Mouse (Mus musculus) forebrain, embryonic 16.5 days (tissue): ENCODE data around the gene Cbwd1. TPM values are rescaled to one million over a fixed set of nuclear protein-coding genes. Genes with fewer than 3 reads are reported as not detected.

Experiments used
- ATAC-seq: fragments of 200-750 bp; cut with Nextera tagmentation; 2 replicates; pipeline ENCODE4 v1.8.0; 2017; ENCODE audit warnings: mild to moderate bottlenecking, moderate library complexity
- H3K27ac ChIP-seq: fragments of 300-500 bp; sonication (generic); 2 replicates; pipeline ENCODE4 v1.5.1; 2014; ENCODE audit warnings: low read length, control low read depth
- H3K27me3 ChIP-seq: fragments of 300-500 bp; sonication (generic); replicated peaks from 2 replicates; pipeline ENCODE4 v1.6.1; 2014; ENCODE audit warnings: low read length; ENCODE audit not compliant: control insufficient read depth, insufficient read depth
- H3K36me3 ChIP-seq: fragments of 300-500 bp; sonication (generic); 2 replicates; pipeline ENCODE4 v1.6.1; 2014; ENCODE audit not compliant: control insufficient read depth, insufficient read depth
- H3K4me1 ChIP-seq: fragments of 300-500 bp; sonication (generic); replicated peaks from 2 replicates; pipeline ENCODE4 v1.6.1; 2014; ENCODE audit warnings: low read length; ENCODE audit not compliant: control insufficient read depth, insufficient read depth
- H3K4me2 ChIP-seq: fragments of 300-500 bp; sonication (generic); 2 replicates; pipeline ENCODE4 v1.6.1; 2014; ENCODE audit warnings: mild to moderate bottlenecking, low read length, control low read depth
- H3K4me3 ChIP-seq: fragments of 300-500 bp; sonication (generic); replicated peaks from 2 replicates; pipeline ENCODE4 v1.5.1; 2014; ENCODE audit warnings: mild to moderate bottlenecking, low read length, control low read depth
- H3K9ac ChIP-seq: fragments of 300-500 bp; sonication (generic); replicated peaks from 2 replicates; pipeline ENCODE4 v1.6.1; 2014; ENCODE audit warnings: low read depth, low read length, control low read depth
- H3K9me3 ChIP-seq: fragments of 300-500 bp; sonication (generic); 2 replicates; pipeline ENCODE4 v1.6.1; 2016; ENCODE audit warnings: low read length; ENCODE audit not compliant: control insufficient read depth
- WGBS: fragments of 180-500 bp; shearing (Covaris S2); extraction: QIAGEN DNeasy Blood & Tissue Kit; methylation state at CpG from one replicate; pipeline ENCODE4 v1.1.7; 2014; 5-methylcytosine and 5-hydroxymethylcytosine counted together
- polyA plus RNA-seq: library from polyadenylated mRNA; unstranded; fragments of >200 nt; fragmentation: Nextera tagmentation; extraction: Ambion mirVana; gene quantifications from 2 replicates; pipeline ENCODE4 v1.2.1, GENCODE M21; 2015

The Cbwd1 gene
- polyA plus RNA-seq, 1 experiment from 2014 or later, result 18.2 TPM

- H3K4me3 ChIP-seq, result no peak overlapping the region
- H3K4me1 ChIP-seq, result peaks cover 10% of the 10 kb centered on the region
- H3K4me2 ChIP-seq, result no peak overlapping the region
- WGBS, result 69% methylated on average over 12 of the region's 12 CpGs
- no peak for ATAC-seq
- no peak overlapping the region for H3K27ac ChIP-seq
- no peaks in the 10 kb centered on the region for H3K36me3 ChIP-seq
- H3K27me3 ChIP-seq, result peaks cover 50% of the 10 kb centered on the region
- no peak overlapping the region for H3K9ac ChIP-seq
- H3K9me3 ChIP-seq, result no peaks in the 10 kb centered on the region
Measured at GRCm38 (mm10) chr19:24996815-24997704, 35.6 kb upstream of the Cbwd1 start.

GRCm38 (mm10) chr19:24994900-24995299 is 33.5 kb upstream of the Cbwd1 start:
- ATAC-seq, result no peak

DNA sequence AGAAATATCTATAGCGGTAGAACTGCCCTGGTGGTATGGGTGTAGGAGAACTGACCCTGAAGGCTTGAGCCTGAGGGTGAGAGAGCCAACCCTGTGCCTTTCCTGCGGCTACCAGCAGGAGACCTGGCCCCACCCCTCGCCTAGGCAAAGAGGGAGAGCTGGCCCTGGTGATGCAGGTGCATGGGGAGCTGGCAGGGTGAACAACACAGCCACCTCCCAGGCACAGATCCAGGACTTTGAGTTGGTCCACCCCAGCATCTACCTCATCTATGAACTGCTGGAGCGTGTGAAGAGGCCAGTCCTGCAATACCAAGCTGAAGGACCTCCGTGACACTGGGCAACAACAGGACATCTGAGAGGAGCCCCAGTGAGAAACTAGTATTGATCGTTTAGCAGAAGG is 32.1 kb upstream of the Cbwd1 start:
- Histone ChIP-seq H3K27me3 (peaks cover 15% of the 10 kb centered on the region), H3K27ac (no peak overlapping the region), H3K4me1 (no peaks in the 10 kb centered on the region), H3K4me2 (no peak overlapping the region), H3K9ac (no peak overlapping the region), H3K9me3 (no peaks in the 10 kb centered on the region), H3K4me3 (no peak overlapping the region), H3K36me3 (no peaks in the 10 kb centered on the region)
- no peak for ATAC-seq
- WGBS, result 66% methylated on average over 6 of the region's 6 CpGs

More at GRCm38 (mm10) chr19:24994900-24995299, 33.5 kb upstream of the Cbwd1 start:
- peaks cover 10% of the 10 kb centered on the region for H3K4me1 ChIP-seq
- H3K27me3 ChIP-seq, result peaks cover 28% of the 10 kb centered on the region
- no peak overlapping the region for H3K4me3 ChIP-seq
- H3K9me3 ChIP-seq, result no peaks in the 10 kb centered on the region
- H3K36me3 ChIP-seq, result no peaks in the 10 kb centered on the region
- 54% methylated on average over 8 of the region's 8 CpGs for WGBS
- no peak overlapping the region for H3K9ac ChIP-seq
- no peak overlapping the region for H3K27ac ChIP-seq
- no peak overlapping the region for H3K4me2 ChIP-seq

DNA sequence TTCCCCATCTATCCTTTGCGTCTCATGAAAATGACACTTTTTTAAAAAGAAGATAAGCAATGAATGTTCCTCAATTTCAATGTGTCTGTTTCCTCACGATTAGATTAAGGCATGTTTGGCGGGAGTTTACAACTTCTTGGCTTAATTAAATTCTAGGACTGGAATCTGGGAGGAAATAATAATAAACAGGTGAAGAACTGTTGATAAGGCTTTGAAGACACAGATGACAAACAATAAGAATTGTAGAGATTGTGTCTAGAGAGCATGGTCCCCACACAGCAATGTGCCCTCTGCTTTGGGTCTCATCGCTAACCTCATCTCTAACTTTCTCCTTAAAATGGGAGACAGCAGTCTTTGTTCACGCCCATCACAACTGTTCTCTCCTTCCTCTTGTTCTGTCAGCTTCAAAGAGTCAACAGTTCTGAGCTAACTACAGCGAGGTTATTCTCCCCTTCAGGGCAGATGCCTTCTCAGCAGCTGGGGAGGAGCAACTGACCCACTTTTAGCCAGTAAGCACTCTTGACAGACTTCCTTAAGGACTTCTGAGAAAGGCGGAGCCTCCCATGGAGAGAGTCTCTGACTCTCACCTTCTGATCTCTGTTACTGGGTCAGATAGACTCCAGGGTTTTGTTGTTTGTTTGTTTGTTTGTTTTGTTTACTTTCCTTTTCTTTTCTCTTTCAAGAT is 28.9 kb upstream of the Cbwd1 start:
- Histone ChIP-seq H3K36me3 (no peaks in the 10 kb centered on the region), H3K9me3 (no peaks in the 10 kb centered on the region), H3K9ac (no peak overlapping the region), H3K4me1 (no peaks in the 10 kb centered on the region), H3K27me3 (no peaks in the 10 kb centered on the region), H3K4me2 (no peak overlapping the region), H3K27ac (no peak overlapping the region), H3K4me3 (no peak overlapping the region)
- ATAC-seq, result no peak
- WGBS, result 81% methylated on average over 7 of the region's 7 CpGs

GRCm38 (mm10) chr19:24988831-24989230 is 27.4 kb upstream of the Cbwd1 start:
- H3K27me3 ChIP-seq, result no peaks in the 10 kb centered on the region
- H3K4me3 ChIP-seq, result no peak overlapping the region
- no peaks in the 10 kb centered on the region for H3K36me3 ChIP-seq
- H3K9ac ChIP-seq, result no peak overlapping the region
- WGBS, result 69% methylated on average over 5 of the region's 5 CpGs
- ATAC-seq, result no peak
- no peak overlapping the region for H3K27ac ChIP-seq
- no peaks in the 10 kb centered on the region for H3K4me1 ChIP-seq
- H3K9me3 ChIP-seq, result no peaks in the 10 kb centered on the region
- H3K4me2 ChIP-seq, result no peak overlapping the region

DNA sequence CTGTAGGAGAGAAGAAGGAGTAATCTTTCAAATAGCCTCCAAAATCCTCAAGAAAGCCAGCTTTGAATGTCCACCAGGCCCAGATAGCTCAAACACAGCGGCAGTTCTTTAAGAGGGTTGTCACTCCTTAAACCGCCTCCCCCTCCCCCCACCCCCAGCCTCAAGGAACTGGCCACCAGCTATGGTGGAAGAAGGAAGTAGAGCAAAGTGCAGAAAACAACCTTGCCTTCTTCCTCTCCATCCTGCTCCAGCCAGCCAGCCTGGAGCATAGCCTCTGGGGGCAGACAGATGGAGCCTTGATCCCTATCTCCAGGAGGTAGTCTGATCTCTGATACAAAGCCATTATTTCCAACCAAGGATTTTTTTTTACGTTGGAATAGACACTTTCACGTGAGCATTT is 25.9 kb upstream of the Cbwd1 start:
- WGBS, result 81% methylated on average over 4 of the region's 4 CpGs
- H3K27ac ChIP-seq, result no peak overlapping the region
- ATAC-seq, result no peak
- no peak overlapping the region for H3K9ac ChIP-seq
- H3K4me2 ChIP-seq, result no peak overlapping the region
- H3K27me3 ChIP-seq, result no peaks in the 10 kb centered on the region
- H3K4me3 ChIP-seq, result no peak overlapping the region
- no peaks in the 10 kb centered on the region for H3K4me1 ChIP-seq
- H3K36me3 ChIP-seq, result no peaks in the 10 kb centered on the region
- H3K9me3 ChIP-seq, result no peaks in the 10 kb centered on the region

DNA sequence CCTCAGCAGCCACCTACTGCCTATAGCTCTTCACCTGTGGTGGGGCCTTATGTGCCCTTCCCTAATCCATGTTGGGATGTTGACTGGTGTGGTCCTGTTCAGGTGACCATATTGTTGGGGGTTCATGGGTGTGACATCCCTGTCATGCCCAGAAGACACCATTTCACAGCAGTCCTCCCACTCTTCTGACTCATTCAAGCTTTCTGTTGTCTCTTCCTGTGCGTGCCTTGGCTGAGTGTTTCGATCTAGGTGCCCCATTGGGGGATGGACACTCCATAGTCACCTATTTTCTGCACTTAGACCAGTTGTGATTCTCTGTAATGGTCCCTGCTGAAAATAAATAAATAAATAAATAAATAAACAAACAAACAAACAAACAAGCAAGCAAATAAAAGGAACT is 23.6 kb upstream of the Cbwd1 start:
- 93% methylated on average over 2 of the region's 2 CpGs for WGBS

DNA sequence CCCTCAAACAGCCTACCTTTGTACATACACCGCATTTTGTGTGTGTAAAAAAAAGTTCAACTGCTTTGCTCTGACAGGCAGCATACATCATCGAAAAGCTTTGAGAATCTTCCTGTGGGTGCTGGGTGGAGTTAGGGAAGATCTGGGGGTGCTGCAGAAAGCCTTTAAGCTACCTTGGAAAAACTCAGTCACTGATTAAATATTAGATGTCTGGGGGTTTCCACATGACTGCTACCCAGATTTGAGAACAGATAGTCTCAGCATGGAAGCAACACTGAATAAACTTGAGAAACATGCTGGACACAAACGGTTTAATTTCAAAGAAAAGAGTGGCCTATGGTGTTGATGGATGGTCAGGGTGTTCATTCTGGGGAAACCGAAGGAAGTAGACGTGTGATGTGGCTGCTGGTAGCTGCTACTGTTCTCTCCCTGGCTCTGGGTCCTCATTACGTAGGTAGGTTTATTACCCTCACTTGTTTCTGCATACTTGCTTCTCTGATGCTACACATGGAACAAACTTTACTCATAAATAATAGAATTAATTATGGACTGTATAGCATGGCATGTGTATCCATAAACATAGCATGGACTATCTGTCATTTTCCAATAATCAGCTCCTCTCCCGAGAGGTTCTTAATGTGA is 22.6 kb upstream of the Cbwd1 start:
- Histone ChIP-seq H3K27ac (no peak overlapping the region), H3K27me3 (no peaks in the 10 kb centered on the region), H3K4me3 (no peak overlapping the region), H3K4me2 (no peak overlapping the region), H3K36me3 (no peaks in the 10 kb centered on the region), H3K9me3 (no peaks in the 10 kb centered on the region), H3K9ac (no peak overlapping the region), H3K4me1 (peaks cover 3% of the 10 kb centered on the region; the same call in 1 of the 2 replicates)
- ATAC-seq, result no peak
- WGBS, result 82% methylated on average over 7 of the region's 7 CpGs

More for the DNA sequence above, 23.6 kb upstream of the Cbwd1 start:
- Histone ChIP-seq H3K27me3 (no peaks in the 10 kb centered on the region), H3K36me3 (no peaks in the 10 kb centered on the region), H3K4me3 (no peak overlapping the region), H3K4me2 (no peak overlapping the region), H3K9me3 (no peaks in the 10 kb centered on the region), H3K4me1 (peaks cover 3% of the 10 kb centered on the region; the same call in 1 of the 2 replicates), H3K27ac (no peak overlapping the region), H3K9ac (no peak overlapping the region)
- no peak for ATAC-seq

- Histone ChIP-seq H3K27ac (no peak overlapping the region), H3K4me1 (peaks cover 3% of the 10 kb centered on the region; the same call in 1 of the 2 replicates), H3K4me3 (no peak overlapping the region), H3K36me3 (no peaks in the 10 kb centered on the region), H3K4me2 (no peak overlapping the region), H3K27me3 (no peaks in the 10 kb centered on the region), H3K9me3 (no peaks in the 10 kb centered on the region), H3K9ac (no peak overlapping the region)
- ATAC-seq, result no peak
- 87% methylated on average over 4 of the region's 4 CpGs for WGBS
Measured at GRCm38 (mm10) chr19:24983050-24983449, 21.6 kb upstream of the Cbwd1 start.
